ENCODE assay signal across 8 mouse cellular contexts in the genomic region with DNA sequence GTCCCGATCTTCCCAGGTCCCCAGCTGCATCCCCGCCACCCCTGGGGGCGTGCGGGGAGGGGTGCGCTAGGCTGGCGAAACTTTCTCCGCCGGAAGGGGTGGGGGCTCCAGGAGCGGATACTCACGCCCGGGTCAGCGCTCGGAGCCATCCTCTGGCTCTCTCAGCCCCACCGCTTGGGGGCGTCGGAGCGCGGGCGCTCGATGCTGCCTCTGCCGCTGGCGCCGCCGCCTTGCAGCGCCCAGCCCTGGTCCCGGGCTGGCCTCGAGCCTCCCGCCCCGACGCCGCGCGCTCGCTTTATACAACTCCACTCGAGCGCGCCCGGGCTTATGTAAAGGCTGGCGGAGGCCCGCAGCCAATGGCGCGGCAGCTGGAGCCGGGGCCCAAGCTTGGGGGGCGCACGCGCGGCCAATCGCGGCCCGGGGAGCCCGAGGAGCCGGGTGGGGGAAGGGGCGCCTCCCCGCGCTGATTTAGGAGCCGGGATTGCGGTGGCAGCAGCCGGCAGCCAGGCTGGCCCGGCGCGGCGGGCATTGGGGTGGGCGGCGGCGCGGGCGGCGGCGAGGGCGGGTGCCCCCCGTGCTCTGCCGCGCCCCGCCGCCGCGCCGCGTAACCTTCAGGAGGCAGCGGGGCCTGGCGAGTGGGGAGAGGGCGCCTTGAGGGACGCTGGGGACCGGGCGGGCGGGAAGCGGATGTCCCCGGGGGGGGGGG. TPM values are rescaled to one million over a fixed set of nuclear protein-coding genes. Genes with fewer than 3 reads are reported as not detected.
A peak's percentile ranks its signal among the peaks of the same experiment; 100 is the strongest.
DNase-seq lines count a peak whose midpoint lies in the region; ATAC-seq and TF ChIP-seq lines count a peak whose summit lies in the region.

Crtac1 (minus strand) TSS at position 299 of the 706 bp plus-strand sequence.

- ATAC-seq in frontal cortex, adult (ENCODE audit: low TSS enrichment) = peak; percentile 84
- peak; percentile 92 for ATAC-seq in kidney, embryonic 14.5 days (ENCODE audit: low FRiP score, low TSS enrichment)
- peak; percentile 88 for ATAC-seq in limb, embryonic 11.5 days (ENCODE audit: insufficient number of reproducible peaks, low FRiP score, low TSS enrichment, low read depth)
- peak; percentile 96 for ATAC-seq in neural tube, embryonic 12.5 days (ENCODE audit: low FRiP score, low read depth)

- H3K36me3 ChIP-seq in kidney, embryonic 14.5 days (ENCODE audit: control insufficient read depth, insufficient read depth, low read length) = no peaks in the 10 kb centered on the region
- no peaks in the 10 kb centered on the region for H3K36me3 ChIP-seq in limb, embryonic 11.5 days (ENCODE audit: control insufficient read depth, insufficient read depth, low read length)
- H3K36me3 ChIP-seq in neural tube, embryonic 12.5 days = no peaks in the 10 kb centered on the region

- H3K27me3 ChIP-seq in kidney, embryonic 14.5 days (ENCODE audit: control insufficient read depth, insufficient read depth, low read length) = peaks cover 59% of the 10 kb centered on the region
- H3K27me3 ChIP-seq in limb, embryonic 11.5 days (ENCODE audit: control insufficient read depth, insufficient read depth, low read length) = peaks cover 54% of the 10 kb centered on the region
- peaks cover 42% of the 10 kb centered on the region for H3K27me3 ChIP-seq in neural tube, embryonic 12.5 days (replicated peaks)

- H3K4me3 ChIP-seq in gastrocnemius, adult 2 months = peak within 1 kb of the TSS; percentile 72
- H3K4me3 ChIP-seq in kidney, embryonic 14.5 days (ENCODE audit: low read length) = peak within 1 kb of the TSS; percentile 56
- H3K4me3 ChIP-seq in limb, embryonic 11.5 days (ENCODE audit: low read depth, low read length) = peak within 1 kb of the TSS; percentile 51
- H3K4me3 ChIP-seq in neural tube, embryonic 12.5 days = peak within 1 kb of the TSS; percentile 61

- H3K9ac ChIP-seq in kidney, embryonic 14.5 days (ENCODE audit: low read depth, low read length) = peak within 1 kb of the TSS; percentile 64
- peak within 1 kb of the TSS; percentile 50 for H3K9ac ChIP-seq in limb, embryonic 11.5 days (ENCODE audit: low read length)
- H3K9ac ChIP-seq in neural tube, embryonic 12.5 days = peak within 1 kb of the TSS; percentile 85

- peak; percentile 47 for DNase-seq in gastrocnemius, adult 2 months
- DNase-seq in gastrocnemius, adult 18-20 months (ENCODE audit: low spot score) = no peak
- peak; percentile 18 for DNase-seq in cerebellum, adult 8-10 months
- peak; percentile 83 for DNase-seq in limb, embryonic 11.5 days (ENCODE audit: low spot score)
- no peak for DNase-seq in spleen, adult 18-20 months

- no peak within 1 kb of the TSS for H3K27ac ChIP-seq in gastrocnemius, adult 2 months
- H3K27ac ChIP-seq in kidney, embryonic 14.5 days (ENCODE audit: low read depth, low read length) = no peak within 1 kb of the TSS
- H3K27ac ChIP-seq in limb, embryonic 11.5 days (replicated peaks; ENCODE audit: low read depth, low read length) = no peak within 1 kb of the TSS
- H3K27ac ChIP-seq in neural tube, embryonic 12.5 days = peak within 1 kb of the TSS; percentile 80

- H3K4me1 ChIP-seq in kidney, embryonic 14.5 days (ENCODE audit: control insufficient read depth, insufficient read depth, low read length) = peaks cover 5% of the 10 kb centered on the region; the same call in 1 of the 2 replicates
- H3K4me1 ChIP-seq in limb, embryonic 11.5 days (ENCODE audit: control insufficient read depth, insufficient read depth, low read length) = peaks cover 6% of the 10 kb centered on the region
- H3K4me1 ChIP-seq in neural tube, embryonic 12.5 days = peaks cover 15% of the 10 kb centered on the region

- intact Hi-C loops in gastrocnemius, adult 2 months (cut with DNase I) = no loop called here

- under 1% methylated on average over 47 of the region's 88 CpGs for WGBS in kidney, embryonic 14.5 days
- WGBS in limb, embryonic 11.5 days = under 1% methylated on average over 72 of the region's 88 CpGs
- WGBS in neural tube, embryonic 12.5 days = under 1% methylated on average over 81 of the region's 88 CpGs

- TF ChIP-seq CTCF in gastrocnemius, adult 2 months (IDR thresholded peaks at IDR 0.05) = peak; percentile 49

- H3K9me3 ChIP-seq in kidney, embryonic 14.5 days (ENCODE audit: control insufficient read depth, low read length) = no peaks in the 10 kb centered on the region
- H3K9me3 ChIP-seq in limb, embryonic 11.5 days (ENCODE audit: control insufficient read depth, low read length) = no peaks in the 10 kb centered on the region
- no peaks in the 10 kb centered on the region for H3K9me3 ChIP-seq in neural tube, embryonic 12.5 days

- H3K4me2 ChIP-seq in kidney, embryonic 14.5 days (replicated peaks; ENCODE audit: low read depth, low read length) = peak within 1 kb of the TSS; percentile 98
- peak within 1 kb of the TSS; percentile 91 for H3K4me2 ChIP-seq in limb, embryonic 11.5 days (ENCODE audit: low read depth, severe bottlenecking)
- peak within 1 kb of the TSS; percentile 83 for H3K4me2 ChIP-seq in neural tube, embryonic 12.5 days (replicated peaks)

RNA-seq across cellular contexts. Expression of gene Crtac1, which starts in this region (rescaled TPM):
- under 1 TPM in 1 of 2 experiments, not detected in 1; 0.17 TPM for total RNA-seq in gastrocnemius, adult 2 months (2021)
- under 1 TPM in 1 of 2 experiments, not detected in 1; 0.45 TPM for total RNA-seq in gastrocnemius, adult 18-20 months (2021)
- 5.7 and 6.3 TPM in 2 replicates for polyA plus RNA-seq in kidney, embryonic 14.5 days (2014; fragmentation: Nextera tagmentation; extraction: Ambion mirVana)
- polyA plus RNA-seq in limb, embryonic 11.5 days (2014; fragmentation: Nextera tagmentation; extraction: Ambion mirVana) = 1.2 and 1.7 TPM in 2 replicates
- polyA plus RNA-seq in neural tube, embryonic 12.5 days (2016; fragmentation: Nextera tagmentation; extraction: Ambion mirVana) = 42.1 and 44.0 TPM in 2 replicates

Comparison
In these comparisons a context has a peak if more than half of its experiments do, and no peak if none do; other contexts are left out.
1. Peak in DNase-seq and H3K4me3 ChIP-seq in gastrocnemius, adult 2 months; RNA of the gene not detected or under 1 TPM.
2. DNase-seq: peak in cerebellum, adult 8-10 months (single experiment) and limb, embryonic 11.5 days (single experiment); none in gastrocnemius, adult 18-20 months (single experiment) and spleen, adult 18-20 months (0 of 2).
3. Peak in every context shown above with its lines, with median percentiles within 50 percentile points of each other: H3K4me3 ChIP-seq, ATAC-seq, H3K4me2 ChIP-seq and H3K9ac ChIP-seq.